Mouse (Mus musculus) liver, adult 2 months (tissue): ENCODE data around the gene E030018B13Rik. TPM values are rescaled to one million over a fixed set of nuclear protein-coding genes. Genes with fewer than 3 reads are reported as not detected.

Experiments
- DNase-seq: peaks from one replicate; pipeline ENCODE4 v3.0.0-alpha.2; 2011; ENCODE audit warnings: low read depth, low spot score; ENCODE audit errors: extremely low read depth
- H3K27ac ChIP-seq: fragments of 200-500 bp; replicated peaks from 2 replicates; pipeline ENCODE4 v1.5.1; 2012; ENCODE audit warnings: low read depth, mild to moderate bottlenecking, control low read depth, inconsistent platforms, low read length; ENCODE audit not compliant: insufficient read depth
- H3K27me3 ChIP-seq: fragments of 200-500 bp; 2 replicates; pipeline ENCODE4 v1.6.1; 2012; ENCODE audit warnings: mild to moderate bottlenecking, moderate library complexity, low read length, inconsistent platforms; ENCODE audit not compliant: control insufficient read depth, insufficient read depth
- H3K36me3 ChIP-seq: fragments of 200-500 bp; 2 replicates; pipeline ENCODE4 v1.6.1; 2012; ENCODE audit warnings: low read length, inconsistent platforms; ENCODE audit not compliant: control insufficient read depth, insufficient read depth
- H3K4me1 ChIP-seq: fragments of 200-500 bp; 2 replicates; pipeline ENCODE4 v1.6.1; 2011; ENCODE audit warnings: low read length; ENCODE audit not compliant: control insufficient read depth, insufficient read depth
- H3K4me3 ChIP-seq: fragments of 200-500 bp; 2 replicates; pipeline ENCODE4 v1.5.1; 2011; ENCODE audit warnings: low read depth, mild to moderate bottlenecking, control low read depth, low read length, moderate library complexity; ENCODE audit not compliant: insufficient read depth
- H3K79me2 ChIP-seq: fragments of 200-500 bp; 2 replicates; pipeline ENCODE4 v1.6.1; 2012; ENCODE audit warnings: inconsistent platforms, mild to moderate bottlenecking, low read length, moderate library complexity; ENCODE audit not compliant: control insufficient read depth, insufficient read depth
- H3K9ac ChIP-seq: fragments of 200-500 bp; 2 replicates; pipeline ENCODE4 v1.6.1; 2012; ENCODE audit warnings: low read depth, mild to moderate bottlenecking, control low read depth, inconsistent platforms, low read length
- CTCF ChIP-seq: fragments of 200-500 bp; IDR thresholded peaks from 2 replicates; pipeline ENCODE4 v1.5.1; 2011; ENCODE audit warnings: low read depth, low read length, control low read depth
- POLR2A ChIP-seq: fragments of 200-500 bp; IDR thresholded peaks from 2 replicates; pipeline ENCODE4 v1.6.1; 2011; ENCODE audit warnings: low read length, control low read depth; ENCODE audit not compliant: insufficient read depth; ENCODE audit errors: extremely low read depth
- WGBS: fragments of 180-500 bp; shearing (Covaris S2); methylation state at CpG from one replicate; pipeline ENCODE4 v1.1.7; 2018; 5-methylcytosine and 5-hydroxymethylcytosine counted together
- polyA plus RNA-seq: library from polyadenylated mRNA; depleted of rRNA; stranded (reverse); fragments of >200 nt; gene quantifications from 2 replicates; pipeline ENCODE4 v1.2.3, GENCODE M21; 2012
- total RNA-seq: library from RNA; depleted of rRNA; stranded (reverse); fragments of >200 nt; gene quantifications from 2 replicates; pipeline ENCODE4 v1.2.3, GENCODE M21; 2014

E030018B13Rik gene
- total and polyA plus RNA-seq, 2 experiments = 0.09 TPM; not detected in 1

GRCm38 (mm10) chr7:63903635-63904380 lies 12.8 kb upstream of the E030018B13Rik start:
- Histone ChIP-seq H3K79me2 (peaks cover 80% of the 10 kb centered on the region; the same call in 1 of the 2 replicates), H3K9ac (peak overlapping the region; percentile 76), H3K36me3 (no peaks in the 10 kb centered on the region), H3K4me1 (peaks cover 62% of the 10 kb centered on the region), H3K27ac (peak overlapping the region; percentile 100), H3K27me3 (no peaks in the 10 kb centered on the region), H3K4me3 (no peak overlapping the region)
- TF ChIP-seq POLR2A (no peak), CTCF (no peak)
- DNase-seq = peak; percentile 87
- WGBS = 25% methylated on average over 9 of the region's 9 CpGs

GRCm38 (mm10) chr7:63905190-63905589 lies 11.5 kb upstream of the E030018B13Rik start:
- WGBS = 57% methylated on average over 2 of the region's 2 CpGs
- TF ChIP-seq POLR2A (no peak), CTCF (no peak)
- Histone ChIP-seq H3K9ac (peak overlapping the region; percentile 70), H3K4me3 (no peak overlapping the region), H3K79me2 (peaks cover 81% of the 10 kb centered on the region; the same call in 1 of the 2 replicates), H3K27me3 (no peaks in the 10 kb centered on the region), H3K4me1 (peaks cover 59% of the 10 kb centered on the region), H3K36me3 (no peaks in the 10 kb centered on the region), H3K27ac (peak overlapping the region; percentile 99)
- peak; percentile 66 for DNase-seq

GRCm38 (mm10) chr7:63905642-63906041 lies 11.0 kb upstream of the E030018B13Rik start:
- TF ChIP-seq POLR2A (no peak), CTCF (no peak)
- H3K9ac ChIP-seq = peak overlapping the region; percentile 70
- DNase-seq = no peak
- WGBS = 67% methylated on average over 5 of the region's 5 CpGs
- H3K27ac ChIP-seq = peak overlapping the region; percentile 99
- H3K36me3 ChIP-seq = no peaks in the 10 kb centered on the region
- H3K79me2 ChIP-seq = peaks cover 80% of the 10 kb centered on the region; the same call in 1 of the 2 replicates
- no peak overlapping the region for H3K4me3 ChIP-seq
- no peaks in the 10 kb centered on the region for H3K27me3 ChIP-seq
- H3K4me1 ChIP-seq = peaks cover 61% of the 10 kb centered on the region

- peak; percentile 61 for DNase-seq
- H3K9ac ChIP-seq = peak overlapping the region; percentile 47
- 64% methylated on average over 5 of the region's 5 CpGs for WGBS
- H3K36me3 ChIP-seq = no peaks in the 10 kb centered on the region
- peaks cover 60% of the 10 kb centered on the region; the same call in 1 of the 2 replicates for H3K79me2 ChIP-seq
- H3K27me3 ChIP-seq = no peaks in the 10 kb centered on the region
- TF ChIP-seq POLR2A = no peak
- no peak for TF ChIP-seq CTCF
- no peak overlapping the region for H3K4me3 ChIP-seq
- peak overlapping the region; percentile 92 for H3K27ac ChIP-seq
- peaks cover 61% of the 10 kb centered on the region for H3K4me1 ChIP-seq
Measured at GRCm38 (mm10) chr7:63907778-63908495, 8.7 kb upstream of the E030018B13Rik start.

GRCm38 (mm10) chr7:63908496-63909285 lies 8.0 kb upstream of the E030018B13Rik start:
- WGBS = 61% methylated on average over 11 of the region's 11 CpGs
- H3K4me1 ChIP-seq = peaks cover 61% of the 10 kb centered on the region
- H3K9ac ChIP-seq = peak overlapping the region; percentile 47
- H3K79me2 ChIP-seq = peaks cover 61% of the 10 kb centered on the region; the same call in 1 of the 2 replicates
- DNase-seq = no peak
- H3K27ac ChIP-seq = peak overlapping the region; percentile 92
- no peak overlapping the region for H3K4me3 ChIP-seq
- no peaks in the 10 kb centered on the region for H3K27me3 ChIP-seq
- H3K36me3 ChIP-seq = no peaks in the 10 kb centered on the region
- no peak for TF ChIP-seq POLR2A
- TF ChIP-seq CTCF = no peak
